Mouse (Mus musculus): ENCODE results near the gene Wdr59.

Gene Wdr59

GRCm38 (mm10) chr8:111521713-111522429, at the start of gene Wdr59:
TSS of gene Wdr59 (minus strand) at chr8:111522092.
- peak; percentile 99 for DNase-seq (ENCODE audit: low read depth)

- no peak for DNase-seq (ENCODE audit: low read depth)
Measured at GRCm38 (mm10) chr8:111571661-111572060, 49.8 kb upstream of the Wdr59 start.

GRCm38 (mm10) chr8:111570432-111570831, 48.5 kb upstream of the Wdr59 start:
- DNase-seq (ENCODE audit: low read depth) = no peak

GRCm38 (mm10) chr8:111569926-111570325, 48.0 kb upstream of the Wdr59 start:
- no peak for DNase-seq (ENCODE audit: low read depth)

- peak; percentile 57 for DNase-seq (ENCODE audit: low read depth)
Measured at GRCm38 (mm10) chr8:111568029-111568428, 46.1 kb upstream of the Wdr59 start.

- no peak for DNase-seq (ENCODE audit: low read depth)
Measured at GRCm38 (mm10) chr8:111567571-111567970, 45.7 kb upstream of the Wdr59 start.

- DNase-seq (ENCODE audit: low read depth) = no peak
Measured at GRCm38 (mm10) chr8:111566326-111566725, 44.4 kb upstream of the Wdr59 start.

- DNase-seq (ENCODE audit: low read depth) = no peak
Measured at GRCm38 (mm10) chr8:111565784-111566191, 43.9 kb upstream of the Wdr59 start.

- DNase-seq (ENCODE audit: low read depth) = no peak
Measured at GRCm38 (mm10) chr8:111564093-111564492, 42.2 kb upstream of the Wdr59 start.

- no peak for DNase-seq (ENCODE audit: low read depth)
Measured at GRCm38 (mm10) chr8:111563687-111564086, 41.8 kb upstream of the Wdr59 start.

GRCm38 (mm10) chr8:111563075-111563474, 41.2 kb upstream of the Wdr59 start:
- DNase-seq (ENCODE audit: low read depth) = no peak

GRCm38 (mm10) chr8:111562274-111562803, 40.4 kb upstream of the Wdr59 start:
- no peak for DNase-seq (ENCODE audit: low read depth)

- DNase-seq (ENCODE audit: low read depth) = no peak
Measured at GRCm38 (mm10) chr8:111561824-111562223, 39.9 kb upstream of the Wdr59 start.

GRCm38 (mm10) chr8:111551511-111552130, 29.7 kb upstream of the Wdr59 start:
- no peak for DNase-seq (ENCODE audit: low read depth)

- no peak for DNase-seq (ENCODE audit: low read depth)
Measured at GRCm38 (mm10) chr8:111550002-111550870, 28.3 kb upstream of the Wdr59 start.

- no peak for DNase-seq (ENCODE audit: low read depth)
Measured at GRCm38 (mm10) chr8:111548201-111548600, 26.3 kb upstream of the Wdr59 start.

- no peak for DNase-seq (ENCODE audit: low read depth)
Measured at GRCm38 (mm10) chr8:111547144-111547543, 25.3 kb upstream of the Wdr59 start.

- no peak for DNase-seq (ENCODE audit: low read depth)
Measured at GRCm38 (mm10) chr8:111545406-111546156, 23.7 kb upstream of the Wdr59 start.

- DNase-seq (ENCODE audit: low read depth) = no peak
Measured at GRCm38 (mm10) chr8:111543712-111544380, 22.0 kb upstream of the Wdr59 start.

GRCm38 (mm10) chr8:111539422-111540076, 17.7 kb upstream of the Wdr59 start:
- DNase-seq (ENCODE audit: low read depth) = no peak

GRCm38 (mm10) chr8:111538194-111538593, 16.3 kb upstream of the Wdr59 start:
- DNase-seq (ENCODE audit: low read depth) = no peak
